Mouse (Mus musculus) adrenal gland, adult (tissue): ENCODE data around the gene Sipa1l3.
A peak's percentile ranks its signal among the peaks of the same experiment; 100 is the strongest.

Source experiments
- DNase-seq, 2 experiments: peaks; one replicate each; pipeline ENCODE4 v3.0.0; 2022 to 2023; ENCODE audit warnings: low spot score in 1 of 2; ENCODE audit not compliant: inconsistent age in 2 of 2

Gene Sipa1l3

DNA sequence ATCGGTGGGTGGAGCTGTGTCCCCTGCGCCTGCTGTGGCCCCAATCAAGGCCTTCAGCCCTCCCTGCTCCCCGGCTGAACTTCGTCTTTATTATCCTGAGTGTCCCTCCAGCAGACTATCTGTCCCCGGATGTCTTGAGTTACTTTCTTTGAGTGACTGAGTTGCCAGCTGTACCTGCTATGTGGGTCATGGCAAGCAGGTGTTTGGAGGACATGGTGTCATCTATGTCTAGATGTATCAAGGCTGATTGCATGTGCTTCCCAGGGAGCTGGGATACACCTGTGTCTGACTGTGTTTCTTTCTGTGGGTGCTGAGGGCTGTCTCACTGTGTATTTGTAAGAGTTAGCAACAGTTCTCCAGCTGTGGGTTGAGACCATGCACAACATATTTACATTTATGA lies 208.7 kb downstream of the Sipa1l3 start:
- DNase-seq, result no peak

DNA sequence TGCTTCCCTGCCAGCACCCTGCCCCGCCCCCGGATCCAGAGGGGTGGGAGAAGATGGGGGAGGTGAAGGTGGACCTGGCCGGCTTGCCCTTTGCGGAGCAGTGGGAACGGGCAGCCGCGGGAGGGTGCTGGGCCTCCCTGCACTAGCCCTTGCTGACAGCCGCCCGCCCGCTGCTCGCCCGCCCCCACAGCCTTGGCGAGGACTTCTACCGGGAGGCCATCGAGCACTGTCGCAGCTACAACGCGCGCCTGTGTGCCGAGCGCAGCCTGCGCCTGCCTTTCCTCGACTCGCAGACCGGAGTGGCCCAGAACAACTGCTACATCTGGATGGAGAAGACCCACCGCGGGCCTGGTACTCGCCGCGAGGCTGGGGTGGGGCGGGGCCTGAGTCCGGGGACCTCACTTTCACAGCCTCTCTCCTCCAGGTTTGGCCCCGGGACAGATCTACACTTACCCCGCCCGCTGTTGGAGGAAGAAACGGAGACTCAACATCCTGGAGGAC lies 209.2 kb downstream of the Sipa1l3 start:
- peak; percentile 44 to 83 for DNase-seq

DNA sequence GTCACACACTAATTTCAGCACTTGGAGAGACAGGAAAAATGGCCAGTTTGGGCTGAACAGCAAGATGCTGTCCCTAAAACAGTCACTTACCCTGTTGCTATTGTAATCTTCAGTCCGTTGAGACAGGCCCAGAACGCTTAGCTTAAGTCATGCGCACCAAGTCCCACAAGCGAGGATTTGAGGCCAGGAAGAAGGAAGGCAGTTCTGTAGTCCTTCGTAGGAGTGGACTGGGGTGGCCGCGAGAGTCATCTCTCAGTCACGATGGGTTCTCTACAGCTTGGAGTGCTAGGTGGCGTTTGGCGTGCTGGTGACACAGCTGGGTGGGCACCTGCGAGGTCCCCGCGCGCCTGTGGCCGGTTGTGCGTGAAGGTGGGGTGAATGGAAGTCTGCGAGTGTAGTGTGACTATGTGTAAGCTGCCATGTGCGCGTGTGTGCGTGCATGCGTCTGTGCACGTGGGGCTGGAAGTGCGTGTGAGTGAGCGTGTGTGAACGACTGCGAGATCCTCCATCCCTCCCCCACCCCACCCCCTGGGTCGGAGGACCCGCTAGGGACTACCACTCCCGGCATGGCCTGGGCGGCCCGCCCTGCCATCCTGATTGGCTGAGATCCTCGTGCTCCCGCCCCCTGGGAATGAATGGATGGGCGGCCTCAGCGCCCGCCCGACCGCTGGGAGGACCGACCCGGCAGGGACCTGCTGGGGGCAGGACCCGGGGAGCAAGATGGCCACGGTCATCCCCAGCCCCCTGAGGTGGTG lies 210.9 kb downstream of the Sipa1l3 start:
- DNase-seq, result peak; percentile 91 to 97

DNA sequence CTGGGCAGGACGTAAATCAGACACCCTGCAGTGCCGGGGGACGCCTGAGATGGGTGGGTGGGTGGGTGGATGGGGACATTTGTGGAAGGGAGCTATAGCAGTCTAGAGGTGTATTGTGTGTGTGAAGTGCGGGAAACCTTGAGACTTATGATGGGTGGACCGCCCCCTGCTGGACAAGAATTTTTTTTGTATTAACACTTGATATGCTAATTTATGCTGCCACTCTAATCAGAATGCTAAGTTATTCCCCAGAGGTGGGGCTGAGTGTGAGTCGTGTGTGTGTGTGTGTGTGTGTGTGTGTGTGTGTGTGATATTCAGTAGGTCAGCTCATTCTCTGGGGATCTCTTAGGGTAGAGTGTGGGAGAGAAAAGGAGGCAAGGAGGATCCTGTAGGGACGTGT lies 211.8 kb downstream of the Sipa1l3 start:
- peak in 1 of 2 experiments; percentile 57 for DNase-seq

DNA sequence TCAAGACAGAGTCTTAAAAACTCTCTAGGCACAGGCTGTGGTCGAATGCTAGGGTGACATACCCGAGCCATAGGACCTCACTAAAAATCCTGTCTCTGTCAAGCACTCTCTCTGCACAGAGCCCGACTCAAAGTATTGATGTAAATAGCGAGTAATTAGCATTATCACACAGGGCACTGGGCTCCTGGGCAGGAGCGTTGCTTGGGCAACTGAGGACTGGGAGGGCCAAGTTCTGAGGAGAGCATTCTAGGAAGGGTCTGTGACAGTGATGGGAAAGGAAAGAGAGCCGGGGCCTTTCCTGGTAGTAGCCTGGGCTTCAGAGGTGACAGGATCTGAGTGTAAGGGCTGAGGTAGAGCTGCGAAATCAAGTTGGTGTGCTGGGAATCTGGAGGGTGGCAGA lies 212.3 kb downstream of the Sipa1l3 start:
- no peak for DNase-seq

DNA sequence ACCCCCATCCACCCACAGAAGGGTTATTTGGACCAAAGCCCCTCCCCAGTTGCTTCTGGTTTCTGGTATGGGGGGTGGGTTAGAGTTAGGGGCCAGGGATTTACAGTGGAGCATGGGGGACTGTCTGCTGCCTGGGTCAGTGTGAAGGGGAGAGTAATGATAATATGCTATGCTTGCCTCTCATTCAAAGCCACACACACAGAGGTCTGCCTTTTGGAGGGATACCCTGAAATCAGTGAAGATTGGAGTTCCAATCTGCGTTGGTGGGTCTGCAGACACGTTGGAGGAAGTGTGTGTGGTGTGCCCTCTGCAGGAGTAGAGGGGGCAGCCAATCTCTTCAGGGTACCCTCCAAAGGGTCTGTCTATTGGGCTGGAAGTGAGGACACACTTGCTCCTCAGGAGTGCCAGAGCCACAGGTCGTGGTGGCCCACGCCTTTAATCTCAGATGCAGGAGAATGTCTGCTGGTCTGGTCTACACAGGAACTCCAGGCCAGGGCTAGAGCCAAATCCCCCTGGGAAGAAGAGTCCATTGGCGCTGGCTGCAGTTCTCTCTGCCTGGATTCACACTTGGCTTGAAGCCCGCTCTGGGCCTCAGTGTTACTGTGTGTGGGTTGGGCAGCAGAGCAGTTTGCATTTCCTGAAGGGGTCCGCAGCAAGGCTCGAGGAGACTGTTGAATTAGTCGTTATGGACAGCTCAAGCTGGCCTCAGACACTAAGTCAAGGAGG lies 213.0 kb downstream of the Sipa1l3 start:
- no peak for DNase-seq

DNA sequence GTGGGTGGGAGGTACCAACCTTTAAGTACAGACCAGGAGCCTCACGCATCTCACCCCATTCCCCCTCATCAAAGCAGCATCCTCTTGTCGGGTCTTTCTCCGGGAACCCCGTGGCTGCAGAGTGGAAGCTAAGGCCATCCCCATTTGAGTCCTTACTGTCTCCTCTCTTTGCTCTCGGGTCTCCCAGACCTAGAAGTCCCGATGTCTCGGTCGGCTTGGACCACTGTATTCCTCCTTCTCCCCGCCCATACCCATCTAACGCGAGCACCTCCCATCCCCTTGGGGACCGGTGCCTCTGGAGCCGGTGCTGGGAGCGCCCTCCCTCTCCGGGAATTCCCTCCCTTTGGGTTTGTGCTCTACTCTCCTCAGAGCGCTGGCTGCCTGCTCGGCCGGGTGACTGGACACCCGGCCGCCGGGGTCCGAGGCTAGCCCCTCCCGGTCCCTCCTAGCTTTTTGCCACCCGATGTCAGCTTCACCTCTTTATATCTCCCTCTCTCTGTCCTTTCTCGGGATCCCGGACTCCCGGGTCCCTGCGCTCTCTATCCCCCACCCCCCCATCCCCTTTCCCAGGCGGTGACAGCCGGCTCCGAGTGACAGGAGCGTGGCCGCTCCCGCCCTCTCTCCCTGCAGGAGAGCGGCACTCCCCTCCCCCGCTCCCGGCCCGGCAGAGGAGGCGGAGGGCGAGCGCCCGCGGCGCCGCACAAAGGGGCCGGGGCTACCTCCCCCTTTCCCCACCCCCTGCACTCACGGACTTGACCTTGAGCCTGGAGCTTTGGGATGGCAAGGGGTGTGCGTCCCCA lies 213.8 kb downstream of the Sipa1l3 start:
- DNase-seq, result peak in 1 of 2 experiments; percentile 39

DNA sequence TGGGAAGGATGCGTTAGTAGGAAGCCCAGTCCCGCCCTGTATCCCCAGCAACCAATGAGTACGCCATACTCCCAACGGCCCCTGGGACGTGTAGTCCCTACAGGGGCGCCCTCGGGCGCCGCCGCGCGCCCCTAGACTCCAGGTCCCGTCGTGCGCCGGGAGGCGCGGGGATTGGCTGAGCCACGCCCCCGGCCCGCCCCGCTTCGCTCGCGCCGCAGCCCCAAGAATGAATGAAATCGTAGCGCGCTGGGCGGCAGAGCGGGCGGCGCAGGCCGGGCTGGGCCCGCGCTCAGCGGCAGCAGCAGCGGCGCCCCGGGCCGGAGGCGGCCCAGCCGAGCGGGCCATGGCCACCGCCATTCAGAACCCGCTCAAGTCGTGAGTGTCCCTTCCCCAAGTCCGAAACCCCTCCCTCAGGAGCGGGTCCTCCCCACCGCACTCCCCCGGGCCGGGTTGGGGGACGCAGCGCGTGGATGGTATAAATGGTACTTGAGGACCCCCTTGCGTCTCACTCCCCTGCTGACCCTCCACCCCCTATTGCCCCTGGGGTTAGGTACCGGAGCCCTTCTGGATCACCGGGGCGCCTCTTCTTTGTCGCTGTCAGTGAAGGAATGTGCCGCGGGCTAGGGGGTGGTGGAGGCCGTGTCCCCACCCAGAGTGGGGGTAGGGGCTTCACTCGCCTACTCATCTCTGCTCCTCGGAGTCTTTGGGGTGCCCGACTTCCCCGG lies 214.5 kb downstream of the Sipa1l3 start, which contains the start of gene Dpf1:
Dpf1 (plus strand) TSS at position 214 of the 725 bp plus-strand sequence.
- peak; percentile 83 to 91 for DNase-seq

DNA sequence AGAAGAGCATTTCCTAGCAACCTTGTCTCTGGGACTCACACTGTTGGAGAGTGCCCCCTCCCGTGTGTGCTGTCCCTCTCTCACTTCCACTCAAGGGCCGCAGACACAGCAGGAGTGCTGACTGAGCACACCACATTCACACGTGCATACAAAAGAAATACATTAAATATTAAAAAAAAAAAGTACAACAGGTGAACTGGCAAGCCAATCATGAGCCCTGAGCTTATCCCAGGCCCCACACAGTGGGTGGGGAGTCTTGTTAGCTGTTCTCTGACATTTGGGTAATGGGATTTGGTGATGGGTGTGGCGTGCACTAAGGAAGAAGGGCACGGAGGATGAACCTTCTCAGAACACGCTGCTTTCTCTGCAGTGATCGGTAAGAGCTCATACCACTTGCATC lies 215.8 kb downstream of the Sipa1l3 start:
- DNase-seq, result no peak

DNA sequence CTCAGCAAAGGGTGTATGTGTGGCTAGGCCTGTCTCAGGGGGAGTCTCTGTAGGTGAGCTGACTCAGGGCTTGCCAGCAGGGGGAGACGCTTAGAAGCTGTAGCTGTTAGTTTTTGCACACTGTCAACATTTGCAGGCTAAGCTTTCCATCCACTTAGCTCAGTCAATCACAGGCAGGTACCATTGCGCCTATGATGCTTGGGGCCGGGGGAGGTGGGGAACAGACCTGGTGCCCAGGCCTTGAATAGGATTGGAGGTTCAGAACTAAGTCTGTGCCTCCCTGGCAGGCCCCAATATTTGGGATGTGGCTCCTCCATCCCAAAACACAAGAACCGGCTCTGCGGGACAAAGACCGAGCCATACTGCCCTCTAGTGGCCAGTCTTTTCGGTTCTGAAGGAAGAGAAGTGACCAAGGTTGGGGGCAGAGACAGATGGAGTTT lies 217.3 kb downstream of the Sipa1l3 start:
- DNase-seq, result peak; percentile 51 to 86

DNA sequence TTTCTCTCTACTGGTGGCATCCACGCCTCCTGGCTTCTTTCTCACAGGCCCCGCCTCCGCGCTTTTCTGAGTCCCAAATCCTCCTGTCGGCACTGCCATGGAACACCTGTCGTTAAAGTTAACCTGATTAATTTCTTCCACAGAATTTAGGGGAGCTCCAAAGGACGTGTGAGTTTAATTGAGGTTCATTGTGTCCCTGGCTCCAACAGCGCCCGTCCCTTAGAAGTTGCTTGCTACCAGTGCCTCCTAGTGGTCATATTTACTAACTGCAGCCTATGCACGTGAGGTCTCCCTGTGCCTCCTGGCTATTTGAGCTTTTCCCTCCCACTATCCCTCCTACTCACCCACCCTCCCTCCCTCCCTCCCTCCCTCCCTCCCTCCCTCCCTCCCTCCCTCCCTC lies 221.4 kb downstream of the Sipa1l3 start:
- DNase-seq, result peak; percentile 65 to 89

DNA sequence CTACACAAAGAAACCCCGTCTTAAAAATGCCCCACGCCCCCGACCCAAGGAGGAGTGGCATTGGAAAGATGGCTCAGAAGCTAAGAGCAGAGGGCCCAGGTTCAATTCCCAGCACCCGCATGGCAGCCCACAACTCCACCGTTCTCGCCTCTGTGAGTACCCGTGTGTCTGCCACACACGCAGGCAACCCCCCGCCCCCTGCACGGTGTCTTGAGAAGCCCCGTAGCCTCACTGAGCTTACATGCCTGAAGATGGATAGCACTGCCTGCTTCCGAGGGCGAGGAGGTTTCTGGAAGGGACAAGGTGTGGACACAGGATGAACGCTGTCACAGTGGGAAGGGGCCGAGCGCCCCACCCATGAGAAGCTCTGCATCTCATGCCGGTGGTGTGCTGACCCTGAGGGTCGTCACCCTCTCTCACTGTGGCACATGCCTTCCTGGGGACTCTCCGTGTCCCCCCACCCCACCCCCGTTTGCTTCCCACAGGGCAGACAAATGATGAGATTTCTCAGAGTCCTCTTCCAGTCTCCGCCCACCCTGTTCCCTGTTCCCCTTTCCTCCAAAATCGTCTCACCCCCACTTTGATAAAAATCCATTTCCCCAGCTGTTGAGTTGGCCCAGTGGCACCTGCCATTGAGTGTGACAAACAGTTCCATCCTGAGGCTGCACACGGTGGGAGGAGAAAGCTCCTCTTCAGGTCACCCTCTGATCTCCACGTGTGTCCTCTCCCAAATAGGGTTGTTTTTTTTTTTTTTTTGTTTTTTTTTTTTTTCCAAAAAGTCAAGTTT lies 222.4 kb downstream of the Sipa1l3 start:
- no peak for DNase-seq

DNA sequence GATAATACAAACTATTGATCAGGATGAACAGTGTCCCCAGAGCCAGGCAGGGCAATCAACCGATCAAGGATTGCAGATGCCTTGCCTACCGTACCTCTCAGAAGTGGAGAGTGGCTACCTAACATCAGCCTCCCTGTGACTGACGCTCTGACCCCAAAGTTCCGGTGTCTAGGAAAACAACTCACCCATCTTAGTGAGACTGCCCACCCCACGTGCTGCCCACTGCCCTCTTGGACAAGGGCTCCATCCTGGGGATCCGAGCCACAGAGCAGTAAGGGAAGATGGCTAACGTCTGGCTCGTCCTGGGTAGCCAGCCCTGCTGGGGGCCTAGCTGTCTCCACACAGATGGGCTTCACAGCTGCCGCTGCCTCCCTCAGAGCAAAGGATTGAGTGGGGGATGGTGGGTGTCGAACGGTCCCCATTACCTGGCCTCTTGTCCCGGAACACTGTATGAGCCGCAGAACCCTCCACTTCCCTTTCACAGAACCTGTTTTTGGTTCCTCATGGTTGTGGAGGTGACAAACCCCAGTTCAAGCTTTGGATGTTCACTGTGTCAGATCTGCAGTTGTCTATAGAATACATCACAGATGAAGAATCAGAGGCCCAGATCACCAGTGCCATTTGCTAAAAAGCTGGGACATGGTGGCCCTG lies 224.2 kb downstream of the Sipa1l3 start:
- no peak for DNase-seq

DNA sequence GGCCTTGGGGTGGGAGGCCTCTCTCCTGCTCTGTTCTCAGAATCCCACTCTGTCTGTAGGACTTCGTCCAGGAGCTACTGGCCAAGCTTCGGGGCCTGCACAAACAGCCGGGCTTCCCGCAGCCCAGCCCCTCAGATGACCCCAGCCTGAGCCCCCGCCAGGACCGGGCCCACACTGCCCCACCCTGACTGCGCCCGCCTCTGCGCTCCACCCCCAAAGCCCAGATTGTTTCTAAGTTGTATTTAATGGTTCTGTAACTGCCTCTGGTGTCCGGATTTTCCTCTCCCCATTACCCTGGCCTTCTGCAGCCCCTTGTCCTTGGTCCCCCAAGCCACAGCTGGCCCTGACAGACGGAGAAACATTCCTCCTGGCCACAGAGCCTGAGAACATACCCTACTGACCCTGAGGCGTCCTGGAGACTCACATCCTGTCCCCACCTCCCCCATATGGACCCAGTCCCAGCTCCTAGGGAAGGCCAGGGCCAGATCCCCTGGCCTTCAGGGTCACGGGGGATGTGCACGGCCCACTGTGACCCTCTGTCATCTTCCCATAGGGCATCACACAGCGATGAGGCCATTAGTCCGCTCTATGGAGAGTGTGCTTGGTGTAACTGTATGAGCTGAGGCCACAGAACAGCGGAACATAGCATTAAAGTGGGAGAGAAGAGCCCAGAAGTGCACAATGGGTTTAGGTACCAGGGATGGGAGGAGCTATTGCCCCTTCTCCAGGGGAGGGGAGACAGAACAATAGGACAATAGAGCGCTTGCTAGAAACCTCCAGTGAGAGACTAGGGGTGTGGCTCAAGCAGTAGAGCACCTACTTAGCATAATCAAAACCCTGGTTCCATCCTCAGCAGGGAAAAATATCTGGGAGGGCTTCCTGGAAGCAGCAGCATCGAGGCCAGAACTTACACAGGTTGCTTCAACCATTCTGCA lies 225.0 kb downstream of the Sipa1l3 start:
- no peak for DNase-seq

DNA sequence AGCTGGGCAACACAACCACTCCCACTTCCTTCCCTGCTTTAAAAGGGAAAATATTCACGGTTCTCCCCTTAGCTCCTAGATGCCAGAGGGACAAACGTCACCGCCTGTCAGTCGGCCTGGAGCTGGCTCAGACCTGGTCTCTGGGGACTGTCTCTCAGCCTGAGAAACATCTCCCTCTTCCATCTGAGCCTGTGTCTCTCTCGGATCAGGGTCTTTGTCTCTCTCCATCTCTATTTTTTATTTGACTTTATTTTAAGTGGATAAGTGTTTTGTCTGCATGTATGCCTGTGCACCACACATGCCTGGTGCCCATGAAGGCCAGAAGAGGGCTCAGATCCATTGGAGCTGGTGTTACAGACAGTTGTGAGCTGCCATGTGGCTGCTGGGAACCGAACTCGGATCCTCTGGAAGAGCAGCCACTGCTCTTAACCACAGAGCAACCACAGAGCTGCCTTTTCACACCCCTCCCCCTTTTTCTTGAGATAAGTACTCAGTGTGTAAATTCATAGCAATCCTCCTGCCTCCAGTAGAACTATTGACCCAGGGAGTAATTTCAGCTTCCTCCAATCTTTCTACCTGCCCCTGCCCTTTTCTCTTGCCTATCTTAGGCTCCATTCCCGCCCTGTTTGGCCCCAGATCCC lies 225.9 kb downstream of the Sipa1l3 start:
- no peak for DNase-seq

DNA sequence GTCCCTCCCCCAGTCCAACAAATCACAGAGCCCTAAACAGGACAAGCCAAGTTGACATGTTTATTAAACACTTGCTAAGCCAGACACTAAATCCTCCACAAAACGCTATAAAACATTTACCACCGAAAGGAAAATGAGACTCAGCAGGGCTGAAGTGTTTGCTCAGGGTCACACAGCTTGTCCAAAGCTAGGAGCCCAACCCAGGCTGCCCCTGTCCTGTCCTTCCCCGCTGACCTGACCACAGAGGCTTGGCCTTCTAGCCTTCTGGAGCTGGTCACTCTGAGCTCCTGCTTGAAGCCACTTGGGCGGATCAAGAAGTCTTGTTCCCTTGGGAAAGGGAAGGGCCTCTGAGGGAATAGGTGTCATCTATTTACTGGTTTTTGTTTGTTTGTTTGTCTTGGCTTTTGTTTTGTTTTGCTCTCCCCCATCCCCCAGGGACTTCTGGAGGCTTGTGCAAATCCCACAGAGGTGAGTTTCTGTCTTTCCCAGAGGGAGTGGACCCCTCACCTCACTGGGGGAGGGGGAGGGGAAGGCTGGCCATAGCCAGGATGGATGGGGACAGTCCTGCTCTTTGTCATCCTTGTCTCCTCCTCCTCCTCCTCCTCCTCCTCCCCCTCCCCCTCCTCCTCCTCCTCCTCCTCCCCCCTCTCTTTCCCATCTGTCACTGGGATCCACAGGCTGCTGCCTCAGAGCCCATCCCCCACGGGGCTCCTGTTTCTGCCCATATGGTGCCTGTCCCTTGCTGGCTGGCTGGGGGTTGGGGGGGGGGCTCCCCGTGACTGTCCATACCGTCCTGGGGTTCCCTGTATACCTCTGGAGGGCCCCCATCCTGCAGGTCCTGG lies 226.6 kb downstream of the Sipa1l3 start:
- no peak for DNase-seq
